Mouse (Mus musculus): ENCODE results near the gene Vmn1r46. TPM values are rescaled to one million over a fixed set of nuclear protein-coding genes. Genes with fewer than 3 reads are reported as not detected.

The Vmn1r46 gene
- under 1 TPM in 1 of 2 experiments, not detected in 1; 0.07 TPM for polyA plus RNA-seq (2017; shearing (Covaris generic))

GRCm38 (mm10) chr6:89969013-89969412 lies at the start of gene Vmn1r46:
TSS of gene Vmn1r46 (plus strand) at chr6:89969313.

DNA sequence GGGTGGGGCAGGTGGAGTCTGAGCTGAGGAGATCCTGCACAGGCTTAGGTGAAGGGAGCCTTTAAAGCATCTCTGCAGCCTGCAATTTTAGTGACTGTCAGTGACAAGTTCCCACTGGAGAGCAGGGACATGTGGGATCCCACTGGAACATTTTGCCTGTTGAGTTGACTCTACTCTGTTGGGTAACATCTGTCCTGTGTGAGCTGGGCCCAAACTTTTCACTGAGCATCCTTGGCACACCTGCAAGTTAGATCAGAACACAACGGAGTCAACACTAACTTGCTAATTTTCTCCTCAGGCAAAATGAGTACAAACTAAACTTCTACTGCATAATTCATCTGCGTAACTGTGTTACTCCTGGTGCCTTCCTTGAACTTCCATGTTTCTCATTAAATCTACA lies 28.6 kb upstream of the Vmn1r46 start, which contains the start of gene Vmn1r45:
Gene Vmn1r45, minus strand, starts transcription at position 101 of the 400 bp plus-strand sequence.

GRCm38 (mm10) chr6:90015847-90016246 lies 46.7 kb downstream of the Vmn1r46 start, which contains the start of gene Vmn1r47:
TSS of gene Vmn1r47 (plus strand) at chr6:90016147.

Other genes starting within 250 kb of the Vmn1r46 start
- not detected for gene Vmn1r41, start 228.5 kb upstream of the Vmn1r46 start, polyA plus RNA-seq (2017; shearing (Covaris generic))
- under 1 TPM in 1 of 2 experiments, not detected in 1; 0.12 TPM for gene Vmn1r42, start 92.9 kb upstream of the Vmn1r46 start, polyA plus RNA-seq (2017; shearing (Covaris generic))
- gene Vmn1r43, start 92.9 kb upstream of the Vmn1r46 start, polyA plus RNA-seq (2017; shearing (Covaris generic)): under 1 TPM; 0.02 to 0.38 TPM
- not detected for gene Vmn1r44, start 85.7 kb upstream of the Vmn1r46 start, polyA plus RNA-seq (2017; shearing (Covaris generic))
- gene Vmn1r45, start 28.7 kb upstream of the Vmn1r46 start, polyA plus RNA-seq (2017; shearing (Covaris generic)): under 1 TPM; 0.39 to 0.74 TPM
- gene Vmn1r47, start 46.8 kb downstream of the Vmn1r46 start, polyA plus RNA-seq (2017; shearing (Covaris generic)): under 1 TPM in 1 of 2 experiments, not detected in 1; 0.04 TPM
- gene Vmn1r48, start 67.5 kb downstream of the Vmn1r46 start, polyA plus RNA-seq (2017; shearing (Covaris generic)): not detected
- under 1 TPM in 1 of 2 experiments, not detected in 1; 0.37 TPM for gene Vmn1r49, start 109.2 kb downstream of the Vmn1r46 start, polyA plus RNA-seq (2017; shearing (Covaris generic))
- not detected for gene Vmn1r50, start 132.1 kb downstream of the Vmn1r46 start, polyA plus RNA-seq (2017; shearing (Covaris generic))
- gene Vmn1r51, start 153.3 kb downstream of the Vmn1r46 start, polyA plus RNA-seq (2017; shearing (Covaris generic)): under 1 TPM in 1 of 2 experiments, not detected in 1; 0.28 TPM
- under 1 TPM in 1 of 2 experiments, not detected in 1; 0.69 TPM for gene Vmn1r52, start 205.5 kb downstream of the Vmn1r46 start, polyA plus RNA-seq (2017; shearing (Covaris generic))
- not detected for gene V1ra8, start 233.5 kb downstream of the Vmn1r46 start, polyA plus RNA-seq (2017; shearing (Covaris generic))

All from inflammation-experienced regulatory T-cells (primary cell).